Mouse (Mus musculus) cerebellum, postnatal 10 days (tissue): ENCODE measurements around the gene Efl1.

Experiments used
- DNase-seq, 2 experiments: peaks; one replicate each; pipeline ENCODE4 v3.0.0; 2021; ENCODE audit warnings: mixed read lengths in 2 of 2

Gene Efl1

GRCm38 (mm10) chr7:82648353-82649080 lies at the start of gene Efl1, which contains the start of gene Saxo2:
Efl1 (plus strand) TSS chr7:82648614.
Saxo2 (minus strand) TSS chr7:82648528.
- DNase-seq: peak; percentile 98 to 99

GRCm38 (mm10) chr7:82602008-82602407 lies 46.4 kb upstream of the Efl1 start:
- no peak for DNase-seq

- no peak for DNase-seq
Measured at GRCm38 (mm10) chr7:82605425-82605824, 43.0 kb upstream of the Efl1 start.

GRCm38 (mm10) chr7:82609629-82610028 lies 38.8 kb upstream of the Efl1 start:
- DNase-seq: peak; percentile 48 to 51

DNA sequence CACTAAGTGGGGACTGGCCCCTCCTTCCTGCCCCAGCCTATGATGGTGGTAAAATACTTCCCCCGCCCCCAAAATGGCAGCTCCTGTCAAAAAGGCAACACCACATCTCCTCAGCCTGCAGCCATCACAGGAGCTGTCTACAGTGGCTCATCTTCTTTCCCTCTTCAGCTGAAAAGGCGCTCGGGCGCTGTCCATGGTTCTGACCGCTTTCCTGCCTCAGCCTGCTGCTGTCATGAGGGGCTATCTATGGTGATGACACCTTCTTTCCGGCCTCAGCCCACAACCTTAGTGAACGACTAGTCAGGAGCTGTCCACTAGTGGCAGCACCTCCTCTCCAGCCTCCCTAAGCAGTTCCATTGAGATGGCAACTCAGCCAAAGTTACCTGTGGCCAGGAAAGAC lies 23.1 kb upstream of the Efl1 start:
- peak; percentile 10 to 18 for DNase-seq

DNA sequence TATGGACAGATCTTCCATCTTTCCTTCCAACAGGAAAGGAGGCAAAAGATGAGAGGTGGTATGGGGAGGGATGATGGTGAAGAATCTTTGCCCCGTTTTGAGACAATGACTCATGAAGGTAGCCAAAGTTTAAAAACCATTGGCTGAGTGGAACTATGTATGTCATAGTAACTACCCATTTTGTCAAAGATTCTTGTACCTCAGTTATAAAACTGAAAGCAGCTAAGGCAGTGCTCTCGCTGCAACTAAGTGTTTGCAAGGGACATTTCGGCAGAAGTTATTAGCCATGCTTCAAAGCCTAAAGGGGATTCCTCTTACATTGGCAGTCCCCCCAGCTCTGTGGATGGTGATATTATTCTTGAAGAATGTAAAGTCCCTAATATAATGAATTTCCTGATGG lies 1.2 kb upstream of the Efl1 start:
- DNase-seq: no peak

DNA sequence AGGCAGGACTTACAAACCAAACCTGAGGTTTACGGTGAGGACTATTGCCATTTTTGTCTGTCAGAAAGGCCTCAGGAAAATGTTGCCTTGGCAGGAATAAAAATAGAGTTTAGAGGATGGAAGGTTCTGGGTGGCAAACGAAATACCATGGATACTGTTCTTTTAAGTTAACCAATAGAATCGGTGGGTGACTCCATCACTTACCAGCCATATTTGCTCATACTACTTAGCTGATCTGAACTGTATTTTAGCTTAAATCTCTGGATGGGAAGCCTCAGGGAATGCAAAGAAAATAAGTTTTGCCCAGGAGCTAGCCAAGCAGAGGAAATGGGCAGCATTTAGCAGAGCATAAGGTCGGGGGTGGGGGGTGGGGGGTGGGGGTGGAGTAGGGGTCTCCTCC lies 505 bp upstream of the Efl1 start:
- no peak for DNase-seq

GRCm38 (mm10) chr7:82649081-82649445 lies 649 bp downstream of the Efl1 start:
- DNase-seq: peak in 1 of 2 experiments; percentile 11

DNA sequence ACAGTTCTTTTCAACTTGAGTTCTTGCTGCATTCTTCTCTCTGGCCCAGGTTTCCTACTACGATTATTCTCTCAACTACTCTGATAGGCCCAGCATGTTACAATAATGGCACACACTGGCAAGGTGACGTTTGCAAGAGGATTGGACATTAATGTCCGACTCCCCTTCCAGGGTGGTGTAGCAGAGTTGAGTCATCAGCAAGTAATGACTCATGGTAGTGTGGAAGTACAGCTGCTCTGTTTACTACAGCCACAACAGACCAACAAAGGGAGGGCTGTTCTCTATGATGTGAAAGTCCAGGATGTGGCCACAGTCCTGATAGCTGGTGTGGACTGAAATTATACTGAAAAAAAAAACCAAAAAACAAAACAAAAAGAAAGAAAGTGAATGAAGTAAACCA lies 16.2 kb downstream of the Efl1 start:
- DNase-seq: no peak

DNA sequence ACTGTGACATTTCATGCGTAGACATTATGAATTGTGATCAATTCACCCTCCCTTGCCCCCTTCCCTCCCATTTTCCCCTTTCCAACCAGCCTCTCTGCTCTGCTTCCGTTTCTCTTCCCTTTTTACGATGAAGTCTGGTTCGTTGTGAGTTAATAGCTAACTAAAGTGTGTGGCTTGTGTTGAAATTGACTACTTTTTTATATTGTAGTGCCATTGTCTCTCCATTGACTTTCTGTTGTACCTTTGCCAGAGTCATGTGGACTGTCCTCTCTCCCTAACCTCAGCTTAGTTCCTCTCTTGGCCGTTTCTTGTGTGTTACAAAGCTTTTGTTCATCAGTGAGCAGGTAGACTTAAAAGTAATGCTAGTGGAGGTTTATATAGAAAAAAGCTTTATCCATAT lies 27.6 kb downstream of the Efl1 start:
- DNase-seq: no peak

- DNase-seq: peak in 1 of 2 experiments; percentile 12
Measured at GRCm38 (mm10) chr7:82676834-82677233, 28.4 kb downstream of the Efl1 start.

DNA sequence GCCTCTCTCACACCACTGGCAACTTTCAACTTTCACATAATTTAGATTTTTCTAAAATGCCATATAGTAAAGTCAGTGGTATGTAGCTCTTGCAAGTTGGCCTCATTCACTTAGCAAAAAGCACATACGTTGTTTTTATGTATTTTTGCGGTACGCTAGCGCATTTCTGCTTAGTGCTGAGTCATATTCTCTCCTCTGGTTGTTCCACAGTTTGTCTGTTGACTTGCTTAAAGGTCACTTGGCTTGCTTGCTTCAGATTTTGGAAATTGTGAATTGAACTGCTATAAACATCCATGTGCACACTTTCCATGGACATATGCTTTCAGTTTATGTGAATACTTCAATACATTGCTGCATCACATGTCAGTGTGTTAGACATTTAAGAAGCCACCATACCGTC lies 31.5 kb downstream of the Efl1 start:
- DNase-seq: no peak

DNA sequence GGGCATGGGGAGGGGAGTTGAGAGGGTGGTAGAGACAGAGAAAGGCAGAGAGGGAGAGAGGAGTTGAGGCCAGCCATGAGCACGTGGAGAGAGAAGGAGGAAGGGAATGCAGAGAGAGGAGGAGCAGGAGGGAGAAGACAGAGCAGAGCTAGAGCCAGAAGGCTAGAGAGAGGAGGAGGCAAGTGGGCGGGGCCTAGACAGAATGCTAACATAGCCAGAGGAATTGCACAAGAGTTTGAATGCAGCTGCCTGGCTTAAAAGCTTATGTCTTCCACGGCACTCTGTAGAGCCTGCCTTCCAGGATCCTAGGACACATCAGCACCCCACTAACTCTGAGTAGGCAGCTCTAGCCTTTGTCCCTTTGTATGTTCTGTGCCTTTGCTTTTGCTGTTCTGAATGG lies 40.3 kb downstream of the Efl1 start:
- DNase-seq: peak in 1 of 2 experiments; percentile 13

GRCm38 (mm10) chr7:82691021-82691738 lies 42.8 kb downstream of the Efl1 start:
- no peak for DNase-seq

- DNase-seq: no peak
Measured at GRCm38 (mm10) chr7:82697668-82698067, 49.3 kb downstream of the Efl1 start.

GRCm38 (mm10) chr7:82698968-82699367 lies 50.6 kb downstream of the Efl1 start:
- DNase-seq: no peak

- no peak for DNase-seq
Measured at GRCm38 (mm10) chr7:82702384-82703343, 54.2 kb downstream of the Efl1 start.

GRCm38 (mm10) chr7:82709172-82709571 lies 60.8 kb downstream of the Efl1 start:
- no peak for DNase-seq

GRCm38 (mm10) chr7:82715210-82715911 lies 66.9 kb downstream of the Efl1 start:
- peak; percentile 75 to 82 for DNase-seq

DNA sequence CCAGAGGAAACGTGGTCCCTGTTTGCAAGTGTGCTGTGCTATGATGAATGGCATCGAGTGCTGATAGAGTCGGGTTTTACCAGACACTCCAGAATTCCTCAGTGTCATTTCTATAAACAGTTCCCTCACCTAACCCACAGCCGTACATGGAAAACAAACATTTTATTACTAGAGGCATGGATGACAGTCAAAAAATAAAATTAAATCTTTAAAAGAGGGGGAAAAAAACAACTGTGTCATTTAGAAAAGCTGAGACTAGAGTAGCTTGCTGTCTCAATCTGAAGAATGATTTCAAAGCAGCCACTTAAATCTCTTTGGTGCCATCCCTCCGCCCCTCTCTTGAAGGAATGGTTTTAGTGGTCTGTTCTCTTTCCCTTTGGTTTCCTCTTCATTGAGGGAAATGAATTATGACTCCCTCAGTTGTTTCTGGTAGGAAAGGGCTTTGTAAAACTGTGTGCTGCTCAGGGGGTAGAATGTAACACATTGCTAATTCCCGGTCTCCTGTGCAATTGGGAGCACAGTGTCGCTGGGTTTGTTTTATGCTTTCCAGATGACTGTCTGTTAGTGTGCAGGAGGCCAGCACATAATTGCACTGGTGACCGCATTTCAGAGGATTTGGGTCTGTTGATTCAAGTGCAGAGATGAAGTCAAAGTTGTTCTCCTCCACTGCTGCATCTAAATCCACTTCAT lies 67.6 kb downstream of the Efl1 start:
- peak in 1 of 2 experiments; percentile 27 for DNase-seq

GRCm38 (mm10) chr7:82719285-82719684 lies 70.9 kb downstream of the Efl1 start:
- peak; percentile 73 to 75 for DNase-seq

GRCm38 (mm10) chr7:82719740-82720139 lies 71.3 kb downstream of the Efl1 start:
- DNase-seq: no peak
